Mouse (Mus musculus): ENCODE measurements around the gene Ptprn2. TPM values are rescaled to one million over a fixed set of nuclear protein-coding genes. Genes with fewer than 3 reads are reported as not detected.

The Ptprn2 gene
- total and polyA plus RNA-seq, 3 experiments = 0.17 TPM; not detected in 2

- Histone ChIP-seq H3K79me2 (replicated peaks; ENCODE audit: control insufficient read depth, extremely low read depth, insufficient read depth, poor library complexity, severe bottlenecking) (no peaks in the 10 kb centered on the region), H3K4me1 (ENCODE audit: control insufficient read depth in 1 of 2, insufficient read depth in 2 of 2) (peaks cover 0 to 3% of the 10 kb centered on the region in 2 experiments; a peak in 1 of 4 replicates), H3K36me3 (replicated peaks in 1 of 2; ENCODE audit: control insufficient read depth in 1 of 2, insufficient read depth in 1 of 2, low read length in 1 of 2) (no peaks in the 10 kb centered on the region), H3K27me3 (replicated peaks) (peaks cover 35% of the 10 kb centered on the region), H3K4me3 (replicated peaks in 1 of 3; ENCODE audit: low read depth in 2 of 3, low read length in 2 of 3, poor library complexity in 1 of 3) (no peak overlapping the region), H3K4me2 (ENCODE audit: insufficient read depth, low read depth, poor library complexity, severe bottlenecking) (no peak overlapping the region), H3K27ac (ENCODE audit: insufficient read depth, low read depth) (no peak overlapping the region), H3K9ac (ENCODE audit: insufficient read depth, low read depth) (no peak overlapping the region), H3K9me3 (replicated peaks; ENCODE audit: low read length) (no peaks in the 10 kb centered on the region)
- dilution Hi-C loops (cut with MboI; ENCODE audit: extremely low pct_ligation_motif_present, extremely low pct_unique_long_range_greater_than_20kb, low sequenced_read_pairs) (no loop called here), in situ Hi-C loops (cut with MboI; ENCODE audit: low pct_ligation_motif_present, low pct_unique_long_range_greater_than_20kb, low sequenced_read_pairs) (no loop called here)
- no peak for DNase-seq (ENCODE audit: extremely low read depth)
- TF ChIP-seq MAZ (IDR thresholded peaks at IDR 0.05; ENCODE audit: low read depth, low read length) (no peak), MEF2A (IDR thresholded peaks at IDR 0.05; ENCODE audit: borderline replicate concordance, low read depth, low read length) (no peak)
Measured at GRCm38 (mm10) chr12:116763961-116764360, 278.4 kb downstream of the Ptprn2 start.

- peaks cover 0 to 3% of the 10 kb centered on the region in 2 experiments; a peak in 1 of 4 replicates for H3K4me1 ChIP-seq (ENCODE audit: control insufficient read depth in 1 of 2, insufficient read depth in 2 of 2)
- TF ChIP-seq BHLHE40 (IDR thresholded peaks at IDR 0.05; ENCODE audit: low read depth, low read length) (no peak), NELFE (IDR thresholded peaks at IDR 0.05; ENCODE audit: low read depth, low read length) (no peak), TBP (conservative IDR thresholded peaks at IDR 0.05; ENCODE audit: low read depth, low read length) (no peak), E2F4 (IDR thresholded peaks at IDR 0.05; ENCODE audit: insufficient replicate concordance, low read depth, low read length) (no peak), ZNF384 (IDR thresholded peaks at IDR 0.05; ENCODE audit: low read depth, low read length) (no peak), CHD2 (IDR thresholded peaks at IDR 0.05; ENCODE audit: low read length) (no peak), PAX5 (IDR thresholded peaks at IDR 0.05; ENCODE audit: low read length) (no peak), ZC3H11A (IDR thresholded peaks at IDR 0.05; ENCODE audit: low read depth, low read length) (no peak), HCFC1 (IDR thresholded peaks at IDR 0.05; ENCODE audit: low read depth, low read length) (no peak), MEF2A (IDR thresholded peaks at IDR 0.05; ENCODE audit: borderline replicate concordance, low read depth, low read length) (no peak), NRF1 (IDR thresholded peaks at IDR 0.05; ENCODE audit: low read depth, low read length) (no peak)
- dilution Hi-C loops (cut with MboI; ENCODE audit: extremely low pct_ligation_motif_present, extremely low pct_unique_long_range_greater_than_20kb, low sequenced_read_pairs) (no loop called here), in situ Hi-C loops (cut with MboI; ENCODE audit: low pct_ligation_motif_present, low pct_unique_long_range_greater_than_20kb, low sequenced_read_pairs) (no loop called here)
- no peak for DNase-seq (ENCODE audit: extremely low read depth)
- no peak overlapping the region for H3K9ac ChIP-seq (ENCODE audit: insufficient read depth, low read depth)
- H3K4me3 ChIP-seq (replicated peaks in 1 of 3; ENCODE audit: low read depth in 2 of 3, low read length in 2 of 3, poor library complexity in 1 of 3) = no peak overlapping the region
- H3K36me3 ChIP-seq (replicated peaks in 1 of 2; ENCODE audit: control insufficient read depth in 1 of 2, insufficient read depth in 1 of 2, low read length in 1 of 2) = no peaks in the 10 kb centered on the region
- H3K27me3 ChIP-seq (replicated peaks) = peaks cover 70% of the 10 kb centered on the region
- H3K79me2 ChIP-seq (replicated peaks; ENCODE audit: control insufficient read depth, extremely low read depth, insufficient read depth, poor library complexity, severe bottlenecking) = no peaks in the 10 kb centered on the region
- H3K9me3 ChIP-seq (replicated peaks; ENCODE audit: low read length) = no peaks in the 10 kb centered on the region
- no peak overlapping the region for H3K4me2 ChIP-seq (ENCODE audit: insufficient read depth, low read depth, poor library complexity, severe bottlenecking)
- no peak overlapping the region for H3K27ac ChIP-seq (ENCODE audit: insufficient read depth, low read depth)
Measured at GRCm38 (mm10) chr12:116770911-116771310, 285.4 kb downstream of the Ptprn2 start.

GRCm38 (mm10) chr12:116771493-116771892 is 286.0 kb downstream of the Ptprn2 start:
- Histone ChIP-seq H3K36me3 (replicated peaks in 1 of 2; ENCODE audit: control insufficient read depth in 1 of 2, insufficient read depth in 1 of 2, low read length in 1 of 2) (no peaks in the 10 kb centered on the region), H3K27ac (ENCODE audit: insufficient read depth, low read depth) (no peak overlapping the region), H3K9ac (ENCODE audit: insufficient read depth, low read depth) (no peak overlapping the region), H3K4me2 (ENCODE audit: insufficient read depth, low read depth, poor library complexity, severe bottlenecking) (no peak overlapping the region), H3K4me3 (replicated peaks in 1 of 3; ENCODE audit: low read depth in 2 of 3, low read length in 2 of 3, poor library complexity in 1 of 3) (no peak overlapping the region), H3K4me1 (ENCODE audit: control insufficient read depth in 1 of 2, insufficient read depth in 2 of 2) (no peaks in the 10 kb centered on the region), H3K79me2 (replicated peaks; ENCODE audit: control insufficient read depth, extremely low read depth, insufficient read depth, poor library complexity, severe bottlenecking) (no peaks in the 10 kb centered on the region), H3K27me3 (replicated peaks) (peaks cover 69% of the 10 kb centered on the region), H3K9me3 (replicated peaks; ENCODE audit: low read length) (no peaks in the 10 kb centered on the region)
- dilution Hi-C loops (cut with MboI; ENCODE audit: extremely low pct_ligation_motif_present, extremely low pct_unique_long_range_greater_than_20kb, low sequenced_read_pairs) = no loop called here
- in situ Hi-C loops (cut with MboI; ENCODE audit: low pct_ligation_motif_present, low pct_unique_long_range_greater_than_20kb, low sequenced_read_pairs) = no loop called here
- TF ChIP-seq KAT2A (IDR thresholded peaks at IDR 0.05; ENCODE audit: insufficient replicate concordance, low read length) = no peak
- no peak for TF ChIP-seq ELF1 (IDR thresholded peaks at IDR 0.05; ENCODE audit: low read depth, low read length)
- TF ChIP-seq SIN3A (IDR thresholded peaks at IDR 0.05; ENCODE audit: low read length) = no peak
- TF ChIP-seq NRF1 (IDR thresholded peaks at IDR 0.05; ENCODE audit: low read depth, low read length) = no peak
- no peak for TF ChIP-seq ZKSCAN1 (IDR thresholded peaks at IDR 0.05; ENCODE audit: borderline replicate concordance, low read depth, low read length)
- no peak for TF ChIP-seq IRF4 (IDR thresholded peaks at IDR 0.05; ENCODE audit: low read depth, low read length)
- no peak for TF ChIP-seq CHD2 (IDR thresholded peaks at IDR 0.05; ENCODE audit: low read length)
- TF ChIP-seq ZC3H11A (IDR thresholded peaks at IDR 0.05; ENCODE audit: low read depth, low read length) = no peak
- TF ChIP-seq RCOR1 (conservative IDR thresholded peaks at IDR 0.05; ENCODE audit: low read depth, low read length) = no peak
- no peak for TF ChIP-seq PAX5 (IDR thresholded peaks at IDR 0.05; ENCODE audit: low read length)
- no peak for TF ChIP-seq NELFE (IDR thresholded peaks at IDR 0.05; ENCODE audit: low read depth, low read length)
- no peak for TF ChIP-seq TCF12 (IDR thresholded peaks at IDR 0.05; ENCODE audit: low read depth, low read length)
- TF ChIP-seq UBTF (IDR thresholded peaks at IDR 0.05; ENCODE audit: low read depth, low read length) = no peak
- TF ChIP-seq ETS1 (conservative IDR thresholded peaks at IDR 0.05; ENCODE audit: low read depth, low read length) = no peak
- DNase-seq (ENCODE audit: extremely low read depth) = no peak
